Mouse (Mus musculus) intestine, postnatal 0 days (tissue): ENCODE measurements around the gene Smarcd2. TPM values are rescaled to one million over a fixed set of nuclear protein-coding genes. Genes with fewer than 3 reads are reported as not detected.

Experiments used
- ATAC-seq: fragments of 200-750 bp; cut with Nextera tagmentation; 2 replicates; pipeline ENCODE4 v1.8.0; 2017; ENCODE audit warnings: mild to moderate bottlenecking, moderate TSS enrichment, moderate library complexity
- H3K27ac ChIP-seq: fragments of 300-500 bp; sonication (generic); 2 replicates; pipeline ENCODE4 v1.5.1; 2014; ENCODE audit warnings: mild to moderate bottlenecking, low read depth, low read length, moderate library complexity
- H3K27me3 ChIP-seq: fragments of 300-500 bp; sonication (generic); replicated peaks from 2 replicates; pipeline ENCODE4 v1.6.1; 2014; ENCODE audit warnings: low read length, mixed read lengths; ENCODE audit not compliant: control insufficient read depth, insufficient read depth
- H3K36me3 ChIP-seq: fragments of 300-500 bp; sonication (generic); 2 replicates; pipeline ENCODE4 v1.6.1; 2014; ENCODE audit warnings: mild to moderate bottlenecking, moderate library complexity; ENCODE audit not compliant: control insufficient read depth, insufficient read depth
- H3K4me1 ChIP-seq: fragments of 300-500 bp; sonication (generic); replicated peaks from 2 replicates; pipeline ENCODE4 v1.6.1; 2014; ENCODE audit warnings: antibody characterized with exemption, low read length, mixed read lengths; ENCODE audit not compliant: control insufficient read depth, insufficient read depth
- H3K4me2 ChIP-seq: fragments of 300-500 bp; sonication (generic); replicated peaks from 2 replicates; pipeline ENCODE4 v1.6.1; 2014; ENCODE audit warnings: low read depth, mild to moderate bottlenecking, moderate library complexity
- H3K4me3 ChIP-seq: fragments of 300-500 bp; sonication (generic); 2 replicates; pipeline ENCODE4 v1.5.1; 2014; ENCODE audit warnings: low read depth, low read length
- H3K9ac ChIP-seq: fragments of 300-500 bp; sonication (generic); 2 replicates; pipeline ENCODE4 v1.6.1; 2014; ENCODE audit warnings: mild to moderate bottlenecking, low read depth, low read length
- H3K9me3 ChIP-seq: fragments of 300-500 bp; sonication (generic); 2 replicates; pipeline ENCODE4 v1.6.1; 2016; ENCODE audit warnings: mixed run types; ENCODE audit not compliant: control insufficient read depth
- CTCF ChIP-seq: sonication (generic); IDR thresholded peaks from 2 replicates; pipeline ENCODE4 v1.5.1; 2016; ENCODE audit warnings: low read depth, mild to moderate bottlenecking, control low read depth, antibody characterized with exemption, moderate library complexity
- WGBS: fragments of 180-500 bp; shearing (Covaris S2); extraction: QIAGEN DNeasy Blood & Tissue Kit; methylation state at CpG from one replicate; pipeline ENCODE4 v1.1.7; 2014; 5-methylcytosine and 5-hydroxymethylcytosine counted together
- polyA plus RNA-seq: library from polyadenylated mRNA; unstranded; fragments of >200 nt; fragmentation: Nextera tagmentation; extraction: Ambion mirVana; gene quantifications from 2 replicates; pipeline ENCODE4 v1.2.1, GENCODE M21; 2015

The Smarcd2 gene
- polyA plus RNA-seq, 1 experiment from 2014 or later = 25.3 TPM

GRCm38 (mm10) chr11:106283371-106283770, 10.6 kb upstream of the Smarcd2 start:
- no peak overlapping the region for H3K4me3 ChIP-seq
- H3K36me3 ChIP-seq = no peaks in the 10 kb centered on the region
- 86% methylated on average over 4 of the region's 4 CpGs for WGBS
- H3K27me3 ChIP-seq = no peaks in the 10 kb centered on the region
- H3K27ac ChIP-seq = no peak overlapping the region
- H3K4me2 ChIP-seq = no peak overlapping the region
- H3K9ac ChIP-seq = no peak overlapping the region
- TF ChIP-seq CTCF = no peak
- no peaks in the 10 kb centered on the region for H3K9me3 ChIP-seq
- no peaks in the 10 kb centered on the region for H3K4me1 ChIP-seq
- ATAC-seq = no peak

- H3K9ac ChIP-seq = no peak overlapping the region
- 83% methylated on average over 6 of the region's 6 CpGs for WGBS
- H3K9me3 ChIP-seq = no peaks in the 10 kb centered on the region
- H3K4me1 ChIP-seq = no peaks in the 10 kb centered on the region
- no peak for ATAC-seq
- H3K27me3 ChIP-seq = no peaks in the 10 kb centered on the region
- H3K36me3 ChIP-seq = no peaks in the 10 kb centered on the region
- no peak overlapping the region for H3K4me3 ChIP-seq
- H3K27ac ChIP-seq = no peak overlapping the region
- no peak for TF ChIP-seq CTCF
- no peak overlapping the region for H3K4me2 ChIP-seq
Measured at GRCm38 (mm10) chr11:106282452-106282851, 9.7 kb upstream of the Smarcd2 start.

- ATAC-seq = peak; percentile 35; the same call in 1 of the 2 replicates
- peak within 1 kb of the TSS; percentile 51 for H3K4me2 ChIP-seq
- no peaks in the 10 kb centered on the region for H3K36me3 ChIP-seq
- peak; percentile 99 for TF ChIP-seq CTCF
- no peak within 1 kb of the TSS for H3K27ac ChIP-seq
- peaks cover 10% of the 10 kb centered on the region for H3K4me1 ChIP-seq
- 5% methylated on average over 25 of the region's 25 CpGs for WGBS
- H3K4me3 ChIP-seq = no peak within 1 kb of the TSS
- no peaks in the 10 kb centered on the region for H3K27me3 ChIP-seq
- no peaks in the 10 kb centered on the region for H3K9me3 ChIP-seq
- H3K9ac ChIP-seq = no peak within 1 kb of the TSS
Measured at GRCm38 (mm10) chr11:106276454-106276853, 3.7 kb upstream of the Smarcd2 start, which contains the start of gene Tcam1. Tcam1 (plus strand) TSS chr11:106276672.

- H3K4me2 ChIP-seq = no peak overlapping the region
- TF ChIP-seq CTCF = no peak
- no peaks in the 10 kb centered on the region for H3K27me3 ChIP-seq
- H3K27ac ChIP-seq = no peak overlapping the region
- no peak overlapping the region for H3K9ac ChIP-seq
- H3K36me3 ChIP-seq = no peaks in the 10 kb centered on the region
- ATAC-seq = no peak
- H3K4me1 ChIP-seq = peaks cover 10% of the 10 kb centered on the region
- H3K9me3 ChIP-seq = no peaks in the 10 kb centered on the region
- no peak overlapping the region for H3K4me3 ChIP-seq
- 28% methylated on average over 7 of the region's 7 CpGs for WGBS
Measured at GRCm38 (mm10) chr11:106274971-106275411, 2.2 kb upstream of the Smarcd2 start.

GRCm38 (mm10) chr11:106274374-106274773, 1.6 kb upstream of the Smarcd2 start:
- no peaks in the 10 kb centered on the region for H3K9me3 ChIP-seq
- ATAC-seq = no peak
- H3K27ac ChIP-seq = no peak overlapping the region
- H3K4me2 ChIP-seq = no peak overlapping the region
- WGBS = 89% methylated on average over 1 of the region's 1 CpGs
- H3K27me3 ChIP-seq = no peaks in the 10 kb centered on the region
- no peaks in the 10 kb centered on the region for H3K36me3 ChIP-seq
- no peak overlapping the region for H3K9ac ChIP-seq
- H3K4me3 ChIP-seq = no peak overlapping the region
- H3K4me1 ChIP-seq = peaks cover 10% of the 10 kb centered on the region
- TF ChIP-seq CTCF = no peak

GRCm38 (mm10) chr11:106273811-106274210, 1.0 kb upstream of the Smarcd2 start:
- no peaks in the 10 kb centered on the region for H3K27me3 ChIP-seq
- no peak overlapping the region for H3K9ac ChIP-seq
- no peaks in the 10 kb centered on the region for H3K36me3 ChIP-seq
- no peak overlapping the region for H3K4me3 ChIP-seq
- TF ChIP-seq CTCF = no peak
- 93% methylated on average over 6 of the region's 6 CpGs for WGBS
- ATAC-seq = no peak
- H3K27ac ChIP-seq = no peak overlapping the region
- no peaks in the 10 kb centered on the region for H3K9me3 ChIP-seq
- peaks cover 10% of the 10 kb centered on the region for H3K4me1 ChIP-seq
- H3K4me2 ChIP-seq = peak overlapping the region; percentile 77; the same call in 1 of the 2 replicates

- WGBS = 7% methylated on average over 16 of the region's 16 CpGs
- H3K4me1 ChIP-seq = peaks cover 10% of the 10 kb centered on the region
Measured at GRCm38 (mm10) chr11:106273311-106273684, 526 bp upstream of the Smarcd2 start.

More at GRCm38 (mm10) chr11:106273311-106273684, 526 bp upstream of the Smarcd2 start:
- Histone ChIP-seq H3K27ac (peak overlapping the region; percentile 72), H3K9ac (peak overlapping the region; percentile 95), H3K4me3 (peak overlapping the region; percentile 97), H3K27me3 (no peaks in the 10 kb centered on the region), H3K9me3 (no peaks in the 10 kb centered on the region), H3K36me3 (no peaks in the 10 kb centered on the region), H3K4me2 (peak overlapping the region; percentile 77)
- no peak for TF ChIP-seq CTCF
- no peak for ATAC-seq
